Mouse (Mus musculus): ENCODE measurements at regions not wholly inside any gene's neighbourhood (a gene's known extent, or its start where the extent isn't known, plus 50 kb on each side); places are given as distances from the start of the nearest gene placed in this dataset.
"Not testable (repeated sequence)": the region's sequence is repeated elsewhere in the genome, so short reads cannot be mapped to it uniquely, and the experiment has no call there.

DNA sequence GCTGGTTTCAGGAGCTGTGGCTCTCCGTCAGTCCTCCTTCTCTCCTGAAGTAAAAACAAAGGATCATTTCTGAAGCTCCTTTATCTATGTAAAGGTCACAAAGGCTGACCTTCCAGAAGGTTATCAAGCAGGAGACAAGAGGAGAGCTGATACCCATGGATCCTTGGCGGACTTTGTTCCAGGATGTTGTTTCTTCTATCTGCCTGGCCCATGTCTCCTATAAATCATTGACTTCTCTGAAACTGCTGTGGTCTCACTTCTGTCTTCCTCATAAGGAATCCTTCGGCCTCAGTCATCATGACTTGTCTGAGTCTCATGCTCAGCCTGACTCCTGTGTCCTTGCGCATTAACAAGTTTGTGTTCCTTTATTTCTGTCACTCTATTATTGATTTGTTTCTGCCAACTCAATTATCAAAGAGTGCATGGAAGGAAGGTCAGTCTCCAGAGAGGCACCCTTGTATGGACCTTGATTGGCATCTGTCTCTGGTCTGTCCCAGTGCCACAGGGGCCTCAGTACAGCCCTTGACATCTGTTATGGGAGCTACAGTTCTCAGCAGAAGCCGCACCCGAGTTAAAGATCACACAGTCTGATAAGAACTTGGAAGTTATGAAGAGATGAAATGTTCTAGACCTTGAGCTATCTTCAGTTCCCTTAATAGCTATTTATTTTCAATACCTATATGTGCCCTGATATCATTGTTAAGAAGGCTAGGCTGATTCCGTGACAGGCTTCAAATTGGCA, 53.2 kb upstream of the Dazl start:
- no peak for DNase-seq (ENCODE audit: low spot score in 2 of 2)

DNA sequence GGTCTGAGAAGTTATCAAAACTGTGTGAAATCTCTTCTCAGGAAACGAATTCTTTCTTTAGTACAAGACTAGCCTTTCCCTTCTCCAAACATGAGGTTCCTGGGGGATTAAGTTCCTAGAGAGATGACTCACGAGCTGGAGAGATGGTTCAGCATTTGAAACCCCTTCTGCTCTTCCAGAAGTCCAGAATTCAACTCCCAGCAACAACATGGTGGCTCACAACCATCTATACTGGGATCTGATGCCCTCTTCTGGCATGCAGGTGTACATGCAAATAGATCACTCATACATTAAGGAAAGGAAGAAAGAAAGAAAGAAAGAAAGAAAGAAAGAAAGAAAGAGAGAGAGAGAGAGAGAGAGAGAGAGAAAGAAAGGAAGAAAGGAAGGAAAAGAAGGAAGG, 60.4 kb upstream of the Dazl start:
- DNase-seq (ENCODE audit: low spot score in 2 of 2), result not testable (repeated sequence)

DNA sequence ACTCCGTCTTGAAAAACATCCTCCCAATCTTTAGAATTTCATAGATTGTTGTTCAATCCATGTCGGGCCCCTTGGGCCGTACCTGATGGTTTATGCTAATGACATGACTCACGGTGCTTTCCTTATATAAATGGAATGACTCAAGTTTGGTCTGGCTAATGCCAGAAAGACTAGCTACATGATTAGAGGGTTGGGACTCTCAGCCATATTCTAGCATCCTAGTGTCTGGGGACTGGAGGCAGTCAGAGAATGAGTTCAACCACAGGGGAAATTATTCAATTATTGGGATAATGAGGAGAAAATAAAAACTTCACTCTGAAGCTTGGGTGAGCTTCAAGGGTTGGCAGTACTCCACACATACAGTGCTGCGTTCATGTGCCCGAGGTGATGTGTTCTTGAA, 60.9 kb upstream of the Dazl start:
- DNase-seq (ENCODE audit: low spot score in 2 of 2), result no peak

DNA sequence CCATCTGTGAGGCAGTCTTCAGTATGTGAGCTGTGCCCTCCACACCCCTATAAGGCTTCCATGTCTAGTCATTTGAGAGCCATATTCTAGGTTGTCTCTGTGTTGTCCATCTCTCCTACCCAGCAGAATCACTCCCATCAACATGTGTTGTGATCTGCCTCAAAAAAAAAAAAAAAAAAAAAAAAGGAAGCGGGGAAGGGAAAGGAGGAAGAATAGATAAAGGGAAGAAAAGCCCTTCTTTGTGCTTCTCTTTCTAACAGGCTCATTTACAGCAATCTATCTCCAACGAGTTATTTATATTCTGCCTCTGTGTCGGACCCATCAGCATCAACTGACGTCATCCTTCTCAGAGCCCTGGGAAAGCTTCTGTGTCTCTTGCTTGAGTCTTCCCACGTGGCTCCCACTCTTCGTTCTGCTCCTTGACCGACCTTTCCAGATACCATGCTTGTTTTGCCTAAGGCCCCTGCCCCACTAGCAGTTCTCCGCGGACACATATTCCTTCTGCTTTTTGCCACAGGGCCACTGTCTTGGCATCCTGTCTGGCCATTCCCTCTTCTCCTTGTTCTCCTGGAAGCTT, 68.3 kb upstream of the Dazl start:
- DNase-seq (ENCODE audit: low spot score in 2 of 2), result no peak

DNA sequence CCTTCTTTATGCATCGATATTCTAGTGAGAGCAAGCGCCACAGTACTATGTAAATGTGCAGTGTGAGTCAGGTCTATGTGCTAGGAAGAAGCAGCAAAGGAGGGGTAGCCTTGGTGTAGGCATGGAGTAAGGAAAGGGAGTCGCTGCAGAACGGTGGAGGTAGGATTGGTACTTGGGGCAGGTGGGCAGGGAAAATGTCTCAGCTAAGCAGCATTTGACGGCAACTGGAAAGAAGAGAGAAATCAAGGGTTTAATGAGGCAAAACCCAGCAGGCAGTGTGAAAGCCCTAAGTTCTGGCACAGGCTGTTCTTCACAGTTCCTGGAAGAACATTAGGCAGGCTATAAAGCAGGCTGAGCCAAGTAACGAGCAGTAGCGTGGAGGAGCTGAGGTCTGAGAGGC, 72.0 kb upstream of the Dazl start:
- DNase-seq (ENCODE audit: low spot score in 2 of 2), result no peak

DNA sequence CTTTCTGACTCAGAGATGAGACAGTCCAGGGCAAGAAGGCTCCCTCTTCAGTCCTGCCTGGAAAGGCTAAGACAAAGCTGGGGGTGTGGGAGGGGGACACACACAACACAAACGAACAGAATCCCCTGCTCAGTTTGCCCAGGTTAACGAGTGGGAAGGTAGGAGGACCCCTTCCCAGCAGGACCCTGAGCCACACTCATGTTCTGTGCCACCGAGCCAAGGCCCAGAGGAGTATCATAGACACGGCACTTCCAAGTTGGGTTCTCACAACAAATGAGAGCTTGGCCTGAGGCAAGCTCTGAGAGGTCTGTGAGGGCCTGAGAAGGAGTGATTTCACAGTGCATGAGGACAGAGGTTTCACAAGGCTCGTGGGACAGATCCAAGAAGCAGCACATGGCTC, 72.7 kb upstream of the Dazl start:
- no peak for DNase-seq (ENCODE audit: low spot score in 2 of 2)

DNA sequence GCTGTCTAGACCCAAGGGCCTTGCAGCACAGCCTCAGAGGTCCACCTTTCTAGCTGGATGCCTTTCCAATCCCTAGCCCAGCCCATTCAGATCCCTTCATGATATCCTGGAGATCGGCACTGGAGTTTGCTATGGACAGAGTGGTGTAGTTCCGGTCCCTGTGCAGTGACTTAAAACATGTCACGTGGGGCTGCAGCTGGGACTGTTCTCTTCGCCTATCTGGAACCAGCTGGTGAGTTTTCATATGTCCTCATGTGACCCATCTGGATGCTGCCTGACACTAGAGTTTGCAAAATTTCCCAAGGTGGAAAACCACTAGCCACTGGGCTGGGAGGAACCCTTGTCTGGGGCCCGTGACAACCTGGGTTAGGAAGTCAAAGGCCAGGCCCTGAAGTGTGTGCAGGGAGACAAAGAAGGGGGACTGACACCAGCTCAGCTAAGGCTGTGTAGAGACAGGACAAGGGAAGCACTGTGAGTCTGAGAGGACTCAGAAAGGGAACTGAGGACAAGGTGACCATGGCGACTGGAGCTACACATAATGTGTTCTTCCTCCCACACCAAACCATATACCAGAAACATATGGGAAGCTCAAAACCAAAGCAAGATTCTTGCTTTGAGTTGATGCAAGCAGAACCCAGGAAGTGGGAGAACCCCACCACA, 75.9 kb upstream of the Dazl start:
- no peak for DNase-seq (ENCODE audit: low spot score in 2 of 2)

DNA sequence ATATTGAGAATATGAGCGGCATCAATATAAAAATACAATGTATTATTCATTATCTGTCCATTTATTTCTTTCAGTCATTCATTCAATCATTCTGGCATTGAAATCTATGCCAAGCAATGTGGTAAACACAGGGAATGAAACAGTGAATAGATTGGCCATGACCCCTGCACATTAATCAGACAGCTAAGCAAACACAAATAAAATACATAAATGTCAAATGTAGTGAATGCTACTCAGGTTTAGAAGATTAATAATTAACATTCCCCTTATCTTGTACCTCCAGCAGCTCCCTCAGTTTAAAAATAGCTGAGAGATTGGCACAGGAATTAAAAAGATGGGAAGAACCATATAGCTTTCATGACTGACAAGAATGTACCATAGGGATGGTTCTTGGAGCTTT, 77.0 kb upstream of the Dazl start:
- DNase-seq (ENCODE audit: low spot score in 2 of 2), result no peak

DNA sequence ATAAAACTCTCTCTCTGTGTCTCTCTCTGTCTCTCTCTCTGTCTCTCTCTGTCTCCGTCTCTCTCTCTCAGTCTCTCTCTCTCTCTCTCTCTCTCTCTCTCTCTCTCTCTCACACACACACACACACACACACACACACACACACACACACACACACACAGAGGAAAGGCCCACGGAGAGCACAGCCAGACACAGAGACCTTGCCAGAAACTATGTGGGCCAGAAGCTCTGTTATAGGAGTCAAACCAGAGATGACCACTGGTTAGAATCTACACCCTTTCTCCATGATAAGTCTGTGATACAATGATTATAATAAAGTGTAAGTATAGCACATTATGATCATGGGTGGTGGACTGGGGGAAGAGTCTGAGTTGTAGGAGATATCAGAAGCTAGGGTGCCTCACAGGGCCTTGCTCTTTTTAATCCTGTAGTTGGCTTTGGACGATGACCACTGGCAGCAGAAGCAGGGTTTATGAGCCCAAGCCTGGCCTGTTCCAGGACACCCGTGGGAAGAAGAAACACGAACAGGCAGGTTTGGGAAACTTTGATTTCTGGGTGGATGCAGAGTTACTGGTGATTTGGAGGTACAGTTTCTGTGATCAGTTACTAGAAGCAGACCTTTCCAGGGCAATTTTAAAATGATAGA, 80.2 kb upstream of the Dazl start:
- no peak for DNase-seq (ENCODE audit: low spot score in 2 of 2)

DNA sequence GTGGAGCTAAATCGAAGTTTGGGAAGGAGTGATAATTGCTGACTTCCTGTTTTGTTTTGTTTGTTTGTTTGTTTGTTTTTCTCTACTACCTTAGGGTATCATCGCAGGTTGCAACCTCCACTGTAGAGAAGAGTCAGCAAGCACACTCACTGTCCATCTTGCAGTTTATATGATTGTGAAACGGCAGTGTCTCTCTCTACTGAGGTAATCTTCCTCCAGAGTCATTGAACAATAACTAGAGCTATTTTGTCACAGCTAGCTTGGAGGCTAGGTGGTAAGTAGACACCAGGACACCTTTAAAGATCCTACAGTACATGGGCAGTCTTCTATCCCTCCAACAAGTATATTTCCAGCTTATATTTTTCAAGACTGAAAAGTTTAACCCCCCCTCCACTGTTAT, 82.0 kb upstream of the Dazl start:
- no peak for DNase-seq (ENCODE audit: low spot score in 2 of 2)

DNA sequence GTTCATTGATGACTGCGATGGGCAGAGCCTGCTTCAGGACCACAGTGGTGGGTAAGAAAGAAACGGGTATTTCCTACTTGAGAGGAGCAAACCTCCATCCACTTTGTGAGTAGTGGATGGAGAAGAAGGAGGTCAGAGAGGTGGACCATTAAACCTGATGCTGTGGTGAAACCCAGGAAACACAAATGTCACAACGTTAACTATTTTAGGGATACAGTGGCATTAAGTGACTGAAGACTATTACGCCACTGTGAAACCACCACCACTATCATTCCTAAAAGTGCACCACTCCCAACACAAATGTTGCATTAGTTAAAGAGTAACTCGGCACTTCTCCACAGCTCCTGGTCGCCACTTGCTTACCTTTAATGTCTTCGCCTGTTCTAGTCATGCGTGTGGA, 83.3 kb upstream of the Dazl start:
- no peak for DNase-seq (ENCODE audit: low spot score in 2 of 2)

DNA sequence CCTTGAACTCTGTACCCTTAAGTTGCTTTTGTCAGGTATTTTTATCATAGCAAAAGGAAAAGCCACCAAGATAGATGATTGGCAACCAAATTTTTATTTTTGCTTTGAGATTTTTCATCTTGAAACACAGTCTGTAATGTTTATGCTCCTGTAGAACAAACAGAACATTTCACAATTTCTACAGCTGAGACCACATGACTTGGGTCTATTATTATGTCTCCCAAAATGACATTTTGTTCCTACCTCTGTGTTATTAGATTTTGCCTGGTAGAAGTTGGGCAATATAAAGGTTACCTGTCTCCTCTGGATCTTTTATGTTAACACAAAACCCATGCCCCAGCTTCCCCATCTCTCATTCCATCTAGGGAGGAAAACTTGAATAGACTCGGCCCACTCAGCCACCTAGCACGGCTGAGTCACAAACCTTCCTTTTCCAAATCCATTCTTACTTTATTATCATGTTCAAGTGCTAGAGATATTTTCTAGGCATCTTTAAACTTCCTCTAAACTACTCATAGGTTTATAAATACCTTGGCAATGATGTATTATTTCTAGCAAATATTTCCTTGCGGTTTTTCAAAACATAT, 84.8 kb upstream of the Dazl start:
- DNase-seq (ENCODE audit: low spot score in 2 of 2), result no peak

DNA sequence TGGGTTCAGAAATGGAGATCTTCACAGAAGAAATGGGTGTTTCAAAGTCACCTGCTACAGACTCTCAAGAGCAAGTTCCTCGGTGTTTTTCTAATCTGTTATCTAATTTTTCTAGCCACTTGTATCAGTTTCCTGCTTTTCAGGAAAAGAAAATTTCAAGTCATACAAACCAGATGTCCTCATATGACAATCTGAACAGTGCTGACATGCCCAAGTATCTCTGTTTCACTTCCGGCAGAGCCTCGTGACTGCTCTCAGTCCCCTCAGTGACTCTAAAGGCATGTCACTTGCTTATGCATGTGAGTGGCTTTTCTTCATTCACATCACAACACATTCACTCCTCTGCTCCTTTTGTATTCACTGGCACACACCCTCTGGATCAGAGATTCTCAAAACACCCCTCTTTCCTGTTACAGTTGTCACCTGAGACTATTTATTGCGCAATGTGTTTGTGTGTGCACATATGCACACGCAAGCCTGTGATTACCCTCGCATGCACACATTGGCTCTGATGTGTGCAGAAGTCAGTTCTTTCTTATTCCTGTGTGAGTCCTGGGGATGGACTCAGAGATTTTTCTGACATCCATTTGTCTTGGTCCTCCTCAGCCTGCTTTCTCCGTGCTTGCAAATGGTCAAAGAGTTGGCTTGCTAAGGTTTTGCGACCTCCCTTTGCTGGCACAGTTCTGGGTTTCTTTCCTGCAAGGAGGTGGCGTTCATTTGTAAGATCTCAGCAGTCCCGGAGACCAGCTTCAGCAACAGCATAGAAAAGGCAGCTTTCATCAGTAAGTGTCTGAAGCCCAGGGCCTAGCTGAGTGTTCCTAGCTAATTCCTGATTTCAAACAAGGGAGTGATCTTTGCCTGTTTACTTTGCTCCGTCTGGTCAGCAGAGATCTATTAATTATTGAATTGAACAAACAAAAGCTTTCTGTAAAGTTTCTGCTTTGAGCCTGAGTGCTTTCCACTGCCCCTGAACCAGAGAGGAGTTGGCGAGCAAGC, 95.6 kb upstream of the Dazl start:
- DNase-seq (ENCODE audit: low spot score in 2 of 2), result no peak

DNA sequence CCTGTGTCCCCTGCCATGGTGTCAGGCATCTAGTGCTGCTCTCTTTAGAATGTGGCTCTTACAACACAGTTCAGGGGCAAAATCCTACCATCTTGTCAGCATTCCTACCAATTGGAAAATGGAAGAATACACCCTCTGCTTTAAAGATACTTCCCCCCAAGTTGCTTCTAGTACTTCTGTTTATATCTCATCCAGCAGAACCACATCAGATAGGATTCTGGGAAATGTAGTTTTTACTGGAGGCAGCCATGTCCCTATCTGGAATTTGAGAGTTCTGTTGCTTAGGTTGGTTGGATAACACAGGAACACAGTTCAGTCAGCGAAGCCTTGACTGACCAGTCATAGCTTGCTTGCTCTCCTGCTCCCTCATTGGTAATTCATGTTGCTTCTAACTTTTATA, 96.7 kb upstream of the Dazl start:
- DNase-seq (ENCODE audit: low spot score in 2 of 2), result no peak

DNA sequence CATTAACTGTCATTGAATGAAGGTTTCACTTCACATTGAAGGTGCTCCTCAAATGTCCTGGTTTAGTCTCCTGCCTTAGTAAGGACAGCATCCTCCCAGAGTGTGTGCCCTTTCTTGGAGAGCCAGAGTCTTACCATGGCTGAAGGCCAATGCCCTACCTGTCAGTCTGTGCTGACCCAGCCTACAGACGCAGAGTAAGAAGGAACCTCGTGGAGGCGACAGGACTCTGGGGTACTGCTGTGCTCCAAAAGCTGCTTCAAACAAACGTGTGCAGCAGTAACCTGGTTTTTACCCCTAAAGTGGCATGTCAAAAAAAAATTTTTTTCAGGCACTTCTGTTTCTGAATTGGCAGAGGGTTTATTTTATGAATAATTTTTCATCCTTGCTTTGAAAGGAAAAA, 97.8 kb upstream of the Dazl start:
- no peak for DNase-seq (ENCODE audit: low spot score in 2 of 2)

DNA sequence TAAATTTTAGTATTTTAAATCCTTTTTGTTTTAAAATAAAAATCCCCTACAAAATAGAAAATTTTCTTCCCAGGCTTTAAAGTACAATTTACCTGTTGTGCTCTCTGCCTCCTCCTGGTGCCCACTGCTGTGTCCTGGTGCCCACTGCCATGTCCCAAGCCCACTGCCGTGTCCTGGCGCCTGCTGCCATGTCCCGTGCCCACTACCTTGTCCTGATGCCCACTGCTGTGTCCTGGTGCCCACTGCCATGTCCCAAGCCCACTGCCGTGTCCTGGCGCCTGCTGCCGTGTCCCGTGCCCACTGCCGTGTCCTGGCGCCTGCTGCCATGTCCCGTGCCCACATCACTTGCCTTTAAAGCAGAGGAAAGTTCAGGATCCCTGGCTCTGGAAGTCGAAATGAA, 98.6 kb upstream of the Dazl start:
- DNase-seq (ENCODE audit: low spot score in 2 of 2), result no peak

DNA sequence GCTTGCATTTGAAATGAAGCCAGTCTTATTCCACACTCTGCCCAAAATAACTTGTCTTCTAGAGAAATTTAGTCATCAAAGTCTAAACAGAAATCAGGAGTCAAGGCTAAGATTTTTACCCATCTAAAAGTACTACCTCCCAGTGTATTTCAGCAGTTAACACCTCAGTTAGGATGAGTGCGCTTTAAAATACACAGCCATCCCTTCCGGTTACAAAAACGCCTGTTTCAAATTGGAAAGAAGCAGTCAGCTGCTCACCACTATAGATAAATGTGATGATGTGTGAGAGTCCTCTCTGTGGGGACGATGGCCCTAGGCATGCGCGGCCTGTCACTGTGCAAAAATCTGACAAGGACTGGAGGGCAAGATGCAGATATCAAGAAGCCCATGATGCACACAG, 99.0 kb upstream of the Dazl start:
- DNase-seq (ENCODE audit: low spot score in 2 of 2), result no peak

DNA sequence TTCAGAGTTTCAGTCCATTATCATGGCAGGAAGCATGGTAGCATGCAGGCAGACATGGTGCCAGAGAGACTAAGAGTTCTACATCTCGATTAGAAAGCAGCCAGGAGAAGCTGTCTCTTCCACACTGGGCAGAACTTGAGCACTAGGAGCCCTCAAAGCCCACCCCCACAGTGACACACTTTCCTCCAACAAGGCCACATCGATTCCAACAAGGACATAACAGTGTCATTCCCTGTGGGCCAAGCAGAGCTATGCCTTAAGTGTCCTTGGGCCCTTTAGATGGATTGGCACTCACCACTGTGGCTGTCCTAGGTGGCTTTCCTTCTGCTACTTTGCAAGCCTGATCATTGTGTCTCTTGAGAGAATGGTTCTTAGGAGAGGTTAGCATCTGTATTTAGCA, 99.5 kb upstream of the Dazl start:
- no peak for DNase-seq (ENCODE audit: low spot score in 2 of 2)

DNA sequence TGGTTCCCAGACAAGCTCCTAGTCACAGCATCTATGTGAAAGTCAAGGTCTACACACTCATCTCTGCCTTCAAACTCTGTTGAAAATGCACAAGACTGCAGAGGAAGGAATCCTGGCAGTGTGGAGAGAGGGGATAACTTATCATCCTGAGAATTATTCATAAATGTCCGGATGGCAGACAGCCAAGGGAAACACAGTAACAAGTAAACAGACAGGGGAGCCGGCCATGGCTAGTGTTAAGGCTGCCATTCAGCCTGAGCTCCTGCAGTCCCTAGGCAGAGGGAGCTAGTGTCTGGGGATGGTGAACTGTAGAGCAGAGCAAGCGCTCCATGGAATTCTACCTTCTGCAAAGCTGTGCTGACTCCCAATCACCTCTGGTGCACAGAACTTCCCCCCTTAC, 100.3 kb upstream of the Dazl start:
- DNase-seq (ENCODE audit: low spot score in 2 of 2), result no peak

DNA sequence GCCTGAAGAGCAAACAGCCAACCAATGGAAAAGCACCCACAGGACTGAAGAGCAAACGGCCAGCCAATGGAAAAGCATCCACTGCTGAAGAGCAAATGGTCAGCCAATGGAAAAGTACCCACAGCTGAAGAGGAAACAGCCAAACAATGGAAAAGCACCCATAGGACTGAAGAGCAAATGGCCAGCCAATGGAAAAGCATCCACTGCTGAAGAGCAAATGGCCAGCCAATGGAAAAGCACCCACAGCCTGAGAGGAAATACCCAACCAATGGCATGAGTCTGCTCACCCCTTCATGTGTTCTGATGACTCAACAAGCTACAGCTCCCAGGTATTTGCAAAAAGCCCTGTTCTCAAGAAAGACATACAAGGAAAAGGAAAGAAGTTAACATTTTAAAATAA, 101.4 kb upstream of the Dazl start:
- no peak for DNase-seq (ENCODE audit: low spot score in 2 of 2)

DNA sequence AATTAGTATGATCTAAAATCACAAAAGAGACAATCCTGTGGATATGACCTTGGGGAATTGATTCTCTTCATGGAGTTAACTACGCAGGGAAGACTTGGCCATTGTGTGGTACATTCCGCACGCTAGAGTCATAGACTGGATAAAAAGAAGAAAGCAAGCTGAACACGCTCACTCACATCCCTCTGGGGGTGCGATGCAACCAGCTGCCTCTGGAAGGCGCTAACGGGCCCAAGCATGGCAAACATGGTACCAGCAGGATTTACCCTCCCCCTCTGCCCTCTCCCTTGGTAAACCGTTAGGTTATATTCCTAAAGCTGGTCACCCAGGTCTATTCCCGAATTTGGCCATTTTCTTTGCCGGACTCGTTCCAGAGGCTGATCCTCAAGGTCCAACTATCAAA, 102.2 kb upstream of the Dazl start:
- DNase-seq (ENCODE audit: low spot score in 2 of 2), result no peak
